Mouse (Mus musculus) inflammation-experienced regulatory T-cells, adult 6 months (primary cell): ENCODE measurements at regions not wholly inside any gene's neighbourhood (a gene's known extent, or its start where the extent isn't known, plus 50 kb on each side); places are given as distances from the start of the nearest gene placed in this dataset.

Source experiments
- ATAC-seq: one replicate; pipeline ENCODE4 v1.8.0; 2017

- ATAC-seq: no peak
Measured at GRCm38 (mm10) chr10:66940368-66940767, 155.6 kb upstream of the Jmjd1c start.

- no peak for ATAC-seq
Measured at GRCm38 (mm10) chr10:66940922-66941321, 155.0 kb upstream of the Jmjd1c start.

- ATAC-seq: no peak
Measured at GRCm38 (mm10) chr10:66941974-66942373, 154.0 kb upstream of the Jmjd1c start.

- ATAC-seq: no peak
Measured at GRCm38 (mm10) chr10:66943875-66944274, 152.1 kb upstream of the Jmjd1c start.

GRCm38 (mm10) chr10:66946161-66946560, 149.8 kb upstream of the Jmjd1c start:
- ATAC-seq: no peak

GRCm38 (mm10) chr10:66948329-66948728, 147.6 kb upstream of the Jmjd1c start:
- ATAC-seq: no peak

GRCm38 (mm10) chr10:66950441-66950840, 145.5 kb upstream of the Jmjd1c start:
- no peak for ATAC-seq

GRCm38 (mm10) chr10:66951231-66951822, 144.6 kb upstream of the Jmjd1c start:
- no peak for ATAC-seq

- no peak for ATAC-seq
Measured at GRCm38 (mm10) chr10:66951935-66952334, 144.0 kb upstream of the Jmjd1c start.

GRCm38 (mm10) chr10:66953248-66953975, 142.5 kb upstream of the Jmjd1c start:
- peak; percentile 91 for ATAC-seq

- no peak for ATAC-seq
Measured at GRCm38 (mm10) chr10:66953976-66954505, 141.9 kb upstream of the Jmjd1c start.

GRCm38 (mm10) chr10:66955430-66955829, 140.5 kb upstream of the Jmjd1c start:
- no peak for ATAC-seq

- ATAC-seq: peak; percentile 38
Measured at GRCm38 (mm10) chr10:66956619-66957018, 139.3 kb upstream of the Jmjd1c start.

GRCm38 (mm10) chr10:66957373-66957772, 138.6 kb upstream of the Jmjd1c start:
- ATAC-seq: no peak
